Mouse (Mus musculus) kidney, embryonic 14.5 days (tissue): Measurements from ENCODE around the gene F8. TPM values are rescaled to one million over a fixed set of nuclear protein-coding genes. Genes with fewer than 3 reads are reported as not detected.

ENCODE experiments used
- ATAC-seq: fragments of 200-750 bp; cut with Nextera tagmentation; 2 replicates; pipeline ENCODE4 v1.8.0; 2017; ENCODE audit warnings: moderate number of reproducible peaks, mild to moderate bottlenecking, moderate TSS enrichment, moderate library complexity; ENCODE audit not compliant: low FRiP score, low TSS enrichment
- H3K27ac ChIP-seq: fragments of 300-500 bp; sonication (generic); 2 replicates; pipeline ENCODE4 v1.5.1; 2014; ENCODE audit warnings: low read depth, mild to moderate bottlenecking, low read length, moderate library complexity, mixed read lengths
- H3K27me3 ChIP-seq: fragments of 300-500 bp; sonication (generic); 2 replicates; pipeline ENCODE4 v1.6.1; 2014; ENCODE audit warnings: mild to moderate bottlenecking, low read length; ENCODE audit not compliant: control insufficient read depth, insufficient read depth
- H3K36me3 ChIP-seq: fragments of 300-500 bp; sonication (generic); 2 replicates; pipeline ENCODE4 v1.6.1; 2014; ENCODE audit warnings: low read length, mixed read lengths; ENCODE audit not compliant: control insufficient read depth, insufficient read depth
- H3K4me1 ChIP-seq: fragments of 300-500 bp; sonication (generic); 2 replicates; pipeline ENCODE4 v1.6.1; 2014; ENCODE audit warnings: low read length, mixed read lengths; ENCODE audit not compliant: control insufficient read depth, insufficient read depth
- H3K4me2 ChIP-seq: fragments of 300-500 bp; sonication (generic); replicated peaks from 2 replicates; pipeline ENCODE4 v1.6.1; 2014; ENCODE audit warnings: low read depth, mild to moderate bottlenecking, low read length
- H3K4me3 ChIP-seq: fragments of 300-500 bp; sonication (generic); 2 replicates; pipeline ENCODE4 v1.5.1; 2014; ENCODE audit warnings: mild to moderate bottlenecking, low read length
- H3K9ac ChIP-seq: fragments of 300-500 bp; sonication (generic); 2 replicates; pipeline ENCODE4 v1.6.1; 2014; ENCODE audit warnings: low read depth, mild to moderate bottlenecking, low read length, moderate library complexity
- H3K9me3 ChIP-seq: fragments of 300-500 bp; sonication (generic); 2 replicates; pipeline ENCODE4 v1.6.1; 2016; ENCODE audit warnings: low read length; ENCODE audit not compliant: control insufficient read depth
- WGBS: fragments of 180-500 bp; shearing (Covaris S2); extraction: QIAGEN DNeasy Blood & Tissue Kit; methylation state at CpG from one replicate; pipeline ENCODE4 v1.1.7; 2014; 5-methylcytosine and 5-hydroxymethylcytosine counted together
- polyA plus RNA-seq: library from polyadenylated mRNA; unstranded; fragments of >200 nt; fragmentation: Nextera tagmentation; extraction: Ambion mirVana; gene quantifications from 2 replicates; pipeline ENCODE4 v1.2.1, GENCODE M21; 2014

The F8 gene
- polyA plus RNA-seq, 1 experiment from 2014 or later: 4.7 TPM

- H3K4me1 ChIP-seq: no peaks in the 10 kb centered on the region
- no peak for ATAC-seq
- H3K9me3 ChIP-seq: no peaks in the 10 kb centered on the region
- no peak overlapping the region for H3K4me2 ChIP-seq
- no peaks in the 10 kb centered on the region for H3K27me3 ChIP-seq
- no peak overlapping the region for H3K9ac ChIP-seq
- H3K4me3 ChIP-seq: no peak overlapping the region
- no peaks in the 10 kb centered on the region; the same call in 1 of the 2 replicates for H3K36me3 ChIP-seq
- H3K27ac ChIP-seq: no peak overlapping the region
Measured at GRCm38 (mm10) chrX:75126893-75127292, 255.5 kb downstream of the F8 start.

- H3K27me3 ChIP-seq: no peaks in the 10 kb centered on the region
- no peaks in the 10 kb centered on the region; the same call in 1 of the 2 replicates for H3K36me3 ChIP-seq
- no peak overlapping the region for H3K4me2 ChIP-seq
- no peak for ATAC-seq
- H3K4me1 ChIP-seq: no peaks in the 10 kb centered on the region
- no peak overlapping the region for H3K9ac ChIP-seq
- no peaks in the 10 kb centered on the region for H3K9me3 ChIP-seq
- no peak overlapping the region for H3K27ac ChIP-seq
- whole genome bisulfite sequencing: 94% methylated on average over 3 of the region's 3 CpGs
- H3K4me3 ChIP-seq: no peak overlapping the region
Measured at GRCm38 (mm10) chrX:75125606-75126005, 256.8 kb downstream of the F8 start.

Other genes with a start within 250 kb of the F8 start
- not detected in 2 replicates for gene Smim9, start 218.8 kb downstream of the F8 start, polyA plus RNA-seq
- gene Fundc2, start 216 bp downstream of the F8 start, polyA plus RNA-seq: 69.5 and 79.5 TPM in 2 replicates
- gene Cmc4, start 34.0 kb upstream of the F8 start, polyA plus RNA-seq: 21.0 and 27.9 TPM in 2 replicates
- 6.1 and 11.6 TPM in 2 replicates for gene Mtcp1, start 34.0 kb upstream of the F8 start, polyA plus RNA-seq
- gene Brcc3, start 34.0 kb upstream of the F8 start, polyA plus RNA-seq: 68.0 and 82.9 TPM in 2 replicates
- 186 and 196 TPM in 2 replicates for gene Vbp1, start 131.7 kb upstream of the F8 start, polyA plus RNA-seq
- gene Rab39b, start 195.6 kb upstream of the F8 start, polyA plus RNA-seq: 2.1 and 2.2 TPM in 2 replicates